Mouse (Mus musculus) intestine, postnatal 0 days (tissue): ENCODE results near the gene Chpt1. TPM values are rescaled to one million over a fixed set of nuclear protein-coding genes. Genes with fewer than 3 reads are reported as not detected.

Experiments
- ATAC-seq: fragments of 200-750 bp; cut with Nextera tagmentation; 2 replicates; pipeline ENCODE4 v1.8.0; 2017; ENCODE audit warnings: mild to moderate bottlenecking, moderate TSS enrichment, moderate library complexity
- H3K27ac ChIP-seq: fragments of 300-500 bp; sonication (generic); 2 replicates; pipeline ENCODE4 v1.5.1; 2014; ENCODE audit warnings: mild to moderate bottlenecking, low read depth, low read length, moderate library complexity
- H3K27me3 ChIP-seq: fragments of 300-500 bp; sonication (generic); replicated peaks from 2 replicates; pipeline ENCODE4 v1.6.1; 2014; ENCODE audit warnings: low read length, mixed read lengths; ENCODE audit not compliant: control insufficient read depth, insufficient read depth
- H3K36me3 ChIP-seq: fragments of 300-500 bp; sonication (generic); 2 replicates; pipeline ENCODE4 v1.6.1; 2014; ENCODE audit warnings: mild to moderate bottlenecking, moderate library complexity; ENCODE audit not compliant: control insufficient read depth, insufficient read depth
- H3K4me1 ChIP-seq: fragments of 300-500 bp; sonication (generic); replicated peaks from 2 replicates; pipeline ENCODE4 v1.6.1; 2014; ENCODE audit warnings: antibody characterized with exemption, low read length, mixed read lengths; ENCODE audit not compliant: control insufficient read depth, insufficient read depth
- H3K4me2 ChIP-seq: fragments of 300-500 bp; sonication (generic); replicated peaks from 2 replicates; pipeline ENCODE4 v1.6.1; 2014; ENCODE audit warnings: low read depth, mild to moderate bottlenecking, moderate library complexity
- H3K4me3 ChIP-seq: fragments of 300-500 bp; sonication (generic); 2 replicates; pipeline ENCODE4 v1.5.1; 2014; ENCODE audit warnings: low read depth, low read length
- H3K9ac ChIP-seq: fragments of 300-500 bp; sonication (generic); 2 replicates; pipeline ENCODE4 v1.6.1; 2014; ENCODE audit warnings: mild to moderate bottlenecking, low read depth, low read length
- H3K9me3 ChIP-seq: fragments of 300-500 bp; sonication (generic); 2 replicates; pipeline ENCODE4 v1.6.1; 2016; ENCODE audit warnings: mixed run types; ENCODE audit not compliant: control insufficient read depth
- CTCF ChIP-seq: sonication (generic); IDR thresholded peaks from 2 replicates; pipeline ENCODE4 v1.5.1; 2016; ENCODE audit warnings: low read depth, mild to moderate bottlenecking, control low read depth, antibody characterized with exemption, moderate library complexity
- WGBS: fragments of 180-500 bp; shearing (Covaris S2); extraction: QIAGEN DNeasy Blood & Tissue Kit; methylation state at CpG from one replicate; pipeline ENCODE4 v1.1.7; 2014; 5-methylcytosine and 5-hydroxymethylcytosine counted together
- polyA plus RNA-seq: library from polyadenylated mRNA; unstranded; fragments of >200 nt; fragmentation: Nextera tagmentation; extraction: Ambion mirVana; gene quantifications from 2 replicates; pipeline ENCODE4 v1.2.1, GENCODE M21; 2015

Chpt1 gene
- polyA plus RNA-seq, 1 experiment from 2014 or later = 631 TPM

DNA sequence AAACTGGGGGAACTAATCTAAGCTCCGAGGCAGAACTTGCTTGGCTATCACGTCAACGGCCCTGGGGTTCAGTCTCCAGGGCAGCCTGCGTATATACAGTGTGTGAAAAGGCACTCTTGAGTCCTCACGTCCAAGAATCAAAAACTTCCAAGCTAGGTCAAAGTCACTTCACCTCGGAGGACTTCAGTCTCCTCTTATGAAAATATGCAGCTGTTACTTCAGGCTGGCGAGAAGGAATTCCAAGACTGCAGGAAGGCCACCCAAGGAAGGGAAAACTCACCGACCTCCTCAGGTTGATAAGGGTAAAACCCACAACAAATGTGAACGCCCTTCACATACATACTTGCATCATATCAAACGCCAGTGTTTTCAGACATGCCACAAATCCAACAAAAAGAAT is 2.5 kb downstream of the Chpt1 start:
- peak overlapping the region; percentile 91 for H3K4me3 ChIP-seq
- H3K9ac ChIP-seq = peak overlapping the region; percentile 48
- WGBS = 30% methylated on average over 10 of the region's 10 CpGs
- no peaks in the 10 kb centered on the region for H3K27me3 ChIP-seq
- ATAC-seq = no peak
- H3K9me3 ChIP-seq = no peaks in the 10 kb centered on the region
- no peak for TF ChIP-seq CTCF
- H3K27ac ChIP-seq = peak overlapping the region; percentile 95; the same call in 1 of the 2 replicates
- H3K4me1 ChIP-seq = peaks cover 9% of the 10 kb centered on the region
- H3K4me2 ChIP-seq = peak overlapping the region; percentile 77
- H3K36me3 ChIP-seq = no peaks in the 10 kb centered on the region

DNA sequence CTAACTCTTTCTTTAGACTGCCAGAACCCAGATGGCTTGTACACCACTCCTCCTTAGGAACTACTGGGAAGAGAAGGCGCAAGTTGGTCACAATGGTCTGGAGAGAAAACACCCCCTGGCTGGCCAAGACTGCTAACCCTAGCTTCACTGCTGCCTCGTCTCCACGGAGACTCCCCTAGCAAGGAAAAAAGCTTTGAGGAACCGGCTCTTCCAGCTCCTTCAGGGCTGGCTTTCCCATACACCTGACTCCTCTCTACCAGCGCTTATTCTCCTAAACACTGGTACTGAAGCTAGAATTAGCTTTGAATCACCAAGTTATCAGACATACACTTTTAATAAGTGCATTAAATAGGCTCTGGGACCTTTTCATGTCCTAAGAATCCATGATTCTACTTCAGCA is 3.9 kb downstream of the Chpt1 start:
- H3K27ac ChIP-seq = peak overlapping the region; percentile 95; the same call in 1 of the 2 replicates
- no peak for ATAC-seq
- 45% methylated on average over 5 of the region's 5 CpGs for WGBS
- H3K4me3 ChIP-seq = peak overlapping the region; percentile 91
- no peak for TF ChIP-seq CTCF
- no peaks in the 10 kb centered on the region for H3K27me3 ChIP-seq
- H3K4me2 ChIP-seq = peak overlapping the region; percentile 77
- no peaks in the 10 kb centered on the region for H3K9me3 ChIP-seq
- H3K36me3 ChIP-seq = no peaks in the 10 kb centered on the region
- 0 out of 2 replicates have a peak overlapping the region, but pooled peaks have one; percentile 38 for H3K9ac ChIP-seq
- 0 out of 2 replicates have a peak, but pooled peaks cover 3% of the 10 kb centered on the region for H3K4me1 ChIP-seq

DNA sequence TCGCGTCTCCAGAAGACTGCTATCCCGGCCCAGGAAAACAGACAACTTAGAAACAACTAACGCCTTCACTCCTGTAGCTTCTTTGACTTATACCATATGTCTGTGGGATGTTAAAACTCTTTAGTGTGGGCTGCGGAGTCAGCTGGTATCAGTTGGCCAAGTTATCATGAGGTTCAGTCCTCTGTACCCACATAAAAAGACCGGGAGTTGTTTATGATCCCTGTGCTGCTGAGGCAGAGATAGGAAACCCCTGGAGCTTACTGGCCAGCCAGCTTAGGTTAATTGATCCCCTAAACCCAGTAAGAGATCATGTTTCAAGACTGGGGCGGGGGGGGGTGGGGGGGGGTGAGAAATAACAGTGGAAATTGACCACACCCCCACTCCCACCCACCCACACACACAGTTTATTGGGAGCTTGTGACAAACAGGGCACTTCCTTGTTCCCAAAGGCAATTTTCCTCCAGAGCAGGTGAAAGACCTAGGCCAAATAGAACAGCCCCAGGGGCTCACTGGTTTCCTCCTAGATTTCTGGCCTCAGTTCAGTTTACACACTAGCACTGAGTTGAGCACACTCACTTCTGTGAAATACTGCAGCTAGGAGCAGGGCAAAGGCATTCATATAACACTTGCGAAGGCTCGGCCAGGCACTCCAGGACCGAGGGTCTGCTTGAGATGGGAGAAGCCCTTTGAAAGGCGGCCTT is 6.9 kb downstream of the Chpt1 start:
- Histone ChIP-seq H3K9me3 (no peaks in the 10 kb centered on the region), H3K4me2 (peak overlapping the region; percentile 49), H3K4me3 (no peak overlapping the region), H3K36me3 (no peaks in the 10 kb centered on the region), H3K4me1 (no peaks in the 10 kb centered on the region), H3K9ac (no peak overlapping the region), H3K27ac (peak overlapping the region; percentile 75), H3K27me3 (no peaks in the 10 kb centered on the region)
- no peak for TF ChIP-seq CTCF
- ATAC-seq = peak; percentile 55
- 35% methylated on average over 11 of the region's 11 CpGs for WGBS

DNA sequence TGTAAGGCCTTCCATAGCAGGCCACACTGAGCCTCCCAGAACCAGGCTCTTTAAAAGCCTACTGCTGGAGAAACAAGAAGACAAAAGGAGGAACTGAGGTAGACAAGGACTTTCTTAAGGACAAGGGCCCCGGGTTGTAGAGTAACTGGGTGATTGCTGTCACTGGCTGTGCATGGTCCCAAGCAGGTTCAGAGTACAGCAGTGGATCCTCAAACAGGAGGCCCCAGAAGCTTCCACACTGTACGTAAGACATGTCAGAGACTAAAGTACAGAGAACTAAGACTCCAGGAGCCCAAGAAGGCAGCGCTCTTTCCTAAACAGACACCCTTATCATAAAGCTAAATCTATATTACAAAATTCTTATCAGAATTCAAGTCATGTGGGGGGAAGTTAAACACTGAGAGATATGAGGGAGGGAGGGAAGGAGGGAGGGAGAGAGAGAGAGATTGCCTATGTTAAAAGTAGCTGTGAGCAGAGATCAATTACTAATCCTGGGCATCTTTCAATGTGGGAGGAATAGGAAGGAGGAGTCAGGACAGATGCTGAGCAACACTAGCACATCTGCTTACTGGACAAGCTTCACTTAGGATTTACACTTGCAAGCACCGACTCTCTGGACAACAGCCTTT is 8.8 kb downstream of the Chpt1 start:
- peak overlapping the region; percentile 49 for H3K4me2 ChIP-seq
- no peaks in the 10 kb centered on the region for H3K27me3 ChIP-seq
- no peaks in the 10 kb centered on the region for H3K4me1 ChIP-seq
- H3K27ac ChIP-seq = peak overlapping the region; percentile 75
- no peak for TF ChIP-seq CTCF
- H3K4me3 ChIP-seq = no peak overlapping the region
- 44% methylated on average over 4 of the region's 4 CpGs for WGBS
- no peak overlapping the region for H3K9ac ChIP-seq
- ATAC-seq = peak; percentile 78
- H3K36me3 ChIP-seq = no peaks in the 10 kb centered on the region
- no peaks in the 10 kb centered on the region for H3K9me3 ChIP-seq

DNA sequence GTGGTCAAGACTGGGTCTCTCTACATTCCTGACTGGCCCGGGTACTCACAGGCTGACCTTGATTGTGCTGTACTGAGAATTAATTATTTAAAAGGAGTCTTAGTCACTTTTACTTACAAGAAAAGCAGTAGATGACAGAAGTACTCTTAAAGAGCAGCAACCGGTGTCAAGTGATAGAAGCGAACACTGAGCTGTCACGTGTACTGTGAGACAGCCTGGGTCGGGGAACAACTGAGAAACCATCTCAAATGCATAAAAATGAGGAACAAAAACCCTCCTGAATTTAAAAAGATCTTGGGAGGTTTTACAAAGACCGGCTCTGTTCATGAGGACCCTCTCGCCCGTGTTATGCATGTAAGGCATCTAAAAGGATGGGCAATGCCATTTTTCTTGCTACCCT is 11.2 kb downstream of the Chpt1 start:
- Histone ChIP-seq H3K9ac (no peak overlapping the region), H3K4me3 (no peak overlapping the region), H3K4me2 (0 out of 2 replicates have a peak overlapping the region, but pooled peaks have one; percentile 6), H3K27ac (peak overlapping the region; percentile 28; the same call in 1 of the 2 replicates), H3K27me3 (no peaks in the 10 kb centered on the region), H3K4me1 (no peaks in the 10 kb centered on the region), H3K36me3 (0 out of 2 replicates have a peak, but pooled peaks cover 7% of the 10 kb centered on the region), H3K9me3 (no peaks in the 10 kb centered on the region)
- no peak for TF ChIP-seq CTCF
- WGBS = 72% methylated on average over 8 of the region's 8 CpGs
- ATAC-seq = no peak

DNA sequence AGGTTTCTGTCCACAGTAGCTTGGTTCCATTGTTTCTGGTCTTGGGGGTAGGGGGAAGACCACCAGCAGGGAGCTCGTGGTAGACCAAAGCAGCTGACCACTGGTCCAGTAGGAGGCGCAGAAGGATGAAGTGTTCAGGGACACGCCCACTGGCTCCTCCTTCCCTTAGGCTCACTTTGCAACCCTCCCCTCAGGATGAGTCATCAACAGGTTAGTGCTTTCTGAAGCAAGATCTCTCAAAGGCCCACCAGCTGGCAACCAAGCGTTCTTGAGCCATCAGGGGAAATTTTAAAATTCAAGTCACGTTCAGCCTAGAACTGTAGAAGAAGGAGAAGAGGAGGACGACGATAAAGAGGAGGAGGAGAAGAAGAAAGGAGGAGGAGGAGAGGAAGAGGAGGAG is 12.2 kb downstream of the Chpt1 start:
- no peaks in the 10 kb centered on the region for H3K27me3 ChIP-seq
- no peaks in the 10 kb centered on the region for H3K9me3 ChIP-seq
- TF ChIP-seq CTCF = peak; percentile 64
- 48% methylated on average over 7 of the region's 7 CpGs for WGBS
- no peaks in the 10 kb centered on the region for H3K4me1 ChIP-seq
- no peak overlapping the region for H3K27ac ChIP-seq
- peaks cover 7% of the 10 kb centered on the region; the same call in 1 of the 2 replicates for H3K36me3 ChIP-seq
- no peak overlapping the region for H3K9ac ChIP-seq
- H3K4me2 ChIP-seq = no peak overlapping the region
- ATAC-seq = no peak
- no peak overlapping the region for H3K4me3 ChIP-seq
